Mouse (Mus musculus): Measurements from ENCODE around the gene Ift81. TPM values are rescaled to one million over a fixed set of nuclear protein-coding genes. Genes with fewer than 3 reads are reported as not detected.
"Not testable (repeated sequence)": the region's sequence is repeated elsewhere in the genome, so short reads cannot be mapped to it uniquely, and the experiment has no call there.

Ift81 gene
- 47.4 and 51.5 TPM in 2 replicates for polyA plus RNA-seq (2016; fragmentation: Nextera tagmentation; extraction: Ambion mirVana)

DNA sequence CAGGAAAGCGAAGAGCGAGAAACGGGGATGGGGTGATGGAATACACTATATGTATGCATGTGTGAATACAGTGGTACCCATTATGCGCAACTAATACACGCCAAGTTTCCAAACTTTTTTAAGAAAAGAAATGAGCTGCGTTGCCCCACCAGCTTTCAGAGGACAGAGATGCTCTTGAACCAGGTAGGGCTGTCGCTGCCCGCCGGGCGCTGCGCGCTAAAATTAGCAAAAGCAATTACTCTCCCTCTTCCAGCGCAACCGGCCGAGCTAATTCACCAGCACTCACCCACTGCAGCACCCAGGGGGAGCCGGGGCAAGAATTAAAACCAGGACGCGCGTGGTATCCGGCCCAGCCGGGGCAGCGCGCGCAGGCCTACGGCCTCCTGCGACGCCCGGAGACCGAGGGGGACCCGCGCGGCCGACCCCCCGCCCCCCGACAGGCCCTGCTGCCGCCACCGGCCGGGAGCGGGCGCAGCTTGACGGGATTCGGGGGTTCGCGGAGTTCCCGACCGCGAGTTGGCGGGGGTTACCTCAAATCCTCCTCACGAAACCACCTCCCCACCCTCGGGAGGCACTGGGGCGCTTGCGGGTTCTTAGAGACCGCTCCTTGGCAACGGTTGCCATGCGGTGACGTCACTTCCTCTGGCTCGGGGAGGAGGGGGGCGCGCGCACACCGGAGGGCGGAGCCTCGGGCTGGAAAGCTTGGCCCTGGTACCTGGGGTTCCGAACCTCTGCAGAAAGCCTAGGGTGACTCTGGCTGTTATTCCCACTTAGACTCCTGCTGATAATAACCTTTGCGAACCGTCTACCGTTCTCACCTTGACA lies at the start of gene Ift81:
TSS of gene Ift81 (minus strand) at position 611 of the 825 bp plus-strand sequence.
- H3K9me3 ChIP-seq = no peaks in the 10 kb centered on the region
- WGBS = 2% methylated on average over 67 of the region's 67 CpGs
- peak within 1 kb of the TSS; percentile 86 for H3K9ac ChIP-seq
- H3K4me3 ChIP-seq = peak within 1 kb of the TSS; percentile 89
- 0 out of 2 replicates have a peak, but pooled peaks cover 7% of the 10 kb centered on the region for H3K4me1 ChIP-seq
- peak within 1 kb of the TSS; percentile 73 for H3K4me2 ChIP-seq (replicated peaks)
- peak within 1 kb of the TSS; percentile 66 for H3K27ac ChIP-seq
- H3K27me3 ChIP-seq (replicated peaks) = no peaks in the 10 kb centered on the region
- ATAC-seq (ENCODE audit: low FRiP score, low read depth) = peak; percentile 95
- peaks cover 7% of the 10 kb centered on the region; the same call in 1 of the 2 replicates for H3K36me3 ChIP-seq

DNA sequence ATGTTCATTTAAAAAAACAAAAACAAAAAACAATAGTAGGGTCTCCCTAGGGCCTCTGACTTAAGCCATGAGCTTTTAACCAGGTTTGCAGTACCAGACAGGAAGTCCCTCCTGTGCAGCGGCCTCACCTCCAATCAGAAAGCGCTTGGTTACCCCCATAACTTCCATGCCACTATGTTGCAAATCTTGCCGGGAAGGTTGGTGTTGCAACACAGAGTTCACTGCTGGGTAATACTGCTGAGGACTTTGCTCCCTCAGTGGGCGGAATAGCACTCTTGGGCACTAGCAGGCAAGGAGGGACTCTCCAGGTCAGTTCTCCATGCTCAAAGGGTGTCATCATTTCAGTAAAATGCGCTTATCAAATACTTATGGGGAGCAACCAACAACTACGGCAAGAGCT lies 48.2 kb upstream of the Ift81 start:
- Histone ChIP-seq H3K4me1 (no peaks in the 10 kb centered on the region), H3K27ac (no peak overlapping the region), H3K4me3 (no peak overlapping the region), H3K9ac (no peak overlapping the region), H3K36me3 (no peaks in the 10 kb centered on the region), H3K9me3 (no peaks in the 10 kb centered on the region), H3K4me2 (replicated peaks) (no peak overlapping the region), H3K27me3 (replicated peaks) (no peaks in the 10 kb centered on the region)
- ATAC-seq (ENCODE audit: low FRiP score, low read depth) = no peak
- whole genome bisulfite sequencing = 97% methylated on average over 6 of the region's 6 CpGs

DNA sequence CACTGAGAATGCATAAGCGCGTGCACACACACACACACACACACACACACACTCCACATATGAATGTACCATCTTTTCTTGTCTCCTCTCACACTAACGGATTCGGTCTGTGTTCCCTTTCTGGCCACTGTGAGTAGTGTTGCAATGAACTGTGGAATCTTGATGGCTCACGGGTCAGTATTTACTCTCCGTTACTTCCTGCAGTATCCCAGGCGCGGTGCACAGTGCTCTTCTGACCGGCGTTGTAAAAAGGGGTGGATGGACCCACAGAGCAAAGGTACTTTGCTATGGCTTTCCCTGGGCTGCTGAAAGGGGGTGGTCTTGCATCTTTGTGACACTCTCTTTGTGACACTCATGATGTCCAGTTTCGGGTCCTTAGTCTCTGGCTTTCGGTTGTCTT lies 42.5 kb upstream of the Ift81 start:
- Histone ChIP-seq H3K4me3 (no peak overlapping the region), H3K4me2 (replicated peaks) (no peak overlapping the region), H3K9me3 (no peaks in the 10 kb centered on the region), H3K36me3 (no peaks in the 10 kb centered on the region), H3K27ac (no peak overlapping the region), H3K27me3 (replicated peaks) (no peaks in the 10 kb centered on the region), H3K9ac (no peak overlapping the region), H3K4me1 (peaks cover 22% of the 10 kb centered on the region)
- no peak for ATAC-seq (ENCODE audit: low FRiP score, low read depth)
- 80% methylated on average over 12 of the region's 12 CpGs for WGBS

DNA sequence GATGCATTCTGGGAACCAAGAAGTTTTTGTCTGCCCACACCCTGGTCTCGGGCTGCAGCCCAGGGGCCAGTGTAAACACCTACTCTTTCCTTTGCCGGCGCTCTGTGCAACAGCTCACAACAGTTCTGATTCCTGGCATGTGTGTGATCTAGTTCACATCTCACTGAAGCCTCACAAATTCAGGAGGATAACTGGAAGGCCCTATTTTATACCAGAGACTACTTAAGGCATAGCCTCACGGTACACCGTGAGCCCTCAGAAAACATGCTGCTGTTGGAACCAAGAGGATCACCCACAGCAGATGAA lies 39.9 kb upstream of the Ift81 start:
- Histone ChIP-seq H3K4me2 (replicated peaks) (peak overlapping the region; percentile 30), H3K9ac (no peak overlapping the region), H3K4me1 (peaks cover 22% of the 10 kb centered on the region), H3K9me3 (no peaks in the 10 kb centered on the region), H3K4me3 (no peak overlapping the region), H3K36me3 (no peaks in the 10 kb centered on the region), H3K27me3 (replicated peaks) (no peaks in the 10 kb centered on the region), H3K27ac (no peak overlapping the region)
- ATAC-seq (ENCODE audit: low FRiP score, low read depth) = no peak
- WGBS = 47% methylated on average over 5 of the region's 5 CpGs

DNA sequence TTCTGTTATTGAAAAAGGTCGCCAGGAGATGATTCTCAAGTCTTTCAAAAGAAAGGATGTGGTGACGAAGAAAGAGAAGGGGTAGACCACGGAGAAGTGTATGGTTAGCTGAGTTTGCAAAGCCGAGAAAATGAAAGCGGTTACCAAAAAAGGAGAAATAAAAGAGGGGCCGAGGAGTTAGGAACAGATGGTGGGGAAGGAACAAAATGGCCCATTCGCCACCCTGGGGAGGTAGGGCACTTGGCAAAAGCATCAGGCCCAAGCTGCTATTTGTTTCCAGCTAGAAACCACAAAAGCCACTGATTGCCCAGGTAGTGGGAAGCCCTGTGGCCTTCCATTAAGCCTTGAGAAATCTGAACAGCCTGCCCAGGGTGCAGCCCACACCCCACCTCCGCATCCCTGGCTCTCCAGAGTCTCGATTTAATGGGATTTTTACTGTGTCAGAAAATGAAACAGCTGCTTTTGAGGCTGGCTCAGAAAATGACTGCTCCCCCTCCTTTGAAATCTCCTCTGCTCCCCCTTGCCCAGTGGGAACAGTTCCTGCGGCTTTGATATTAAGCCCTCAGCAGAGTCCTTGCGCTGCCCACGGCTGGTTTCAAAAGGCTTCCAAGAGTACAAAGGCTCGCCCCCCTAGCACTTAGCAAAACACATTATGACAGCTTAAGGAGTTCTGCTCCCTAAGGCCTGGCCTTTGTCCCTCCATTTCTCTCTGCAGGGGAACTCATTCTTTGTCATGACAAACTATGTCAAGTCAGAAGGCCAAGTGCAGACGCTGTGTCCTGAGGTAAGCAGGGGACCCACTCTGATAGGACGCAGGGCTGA lies 39.3 kb upstream of the Ift81 start:
- WGBS = 17% methylated on average over 15 of the region's 15 CpGs
- Histone ChIP-seq H3K27me3 (replicated peaks) (no peaks in the 10 kb centered on the region), H3K4me1 (peaks cover 22% of the 10 kb centered on the region), H3K27ac (peak overlapping the region; percentile 33), H3K9me3 (no peaks in the 10 kb centered on the region), H3K9ac (0 out of 2 replicates have a peak overlapping the region, but pooled peaks have one; percentile 18), H3K4me3 (no peak overlapping the region), H3K4me2 (replicated peaks) (peak overlapping the region; percentile 30), H3K36me3 (no peaks in the 10 kb centered on the region)
- ATAC-seq (ENCODE audit: low FRiP score, low read depth) = peak; percentile 41; the same call in 1 of the 2 replicates

DNA sequence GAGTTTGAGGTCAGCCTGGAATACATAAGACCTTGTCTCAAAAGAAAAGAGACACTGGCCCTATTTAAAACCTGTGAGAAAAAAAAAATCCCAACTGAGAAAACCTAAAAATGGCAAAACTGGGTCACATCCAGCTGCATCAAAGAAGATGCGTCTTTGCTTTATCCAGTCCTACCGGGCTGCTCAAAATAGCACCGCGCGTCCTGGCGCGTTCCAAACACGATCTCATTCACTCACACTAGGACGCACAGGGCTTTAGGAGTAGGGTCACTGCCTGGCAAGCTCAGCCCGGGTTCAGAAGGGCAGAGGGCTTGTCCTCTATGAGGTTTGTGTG lies 38.8 kb upstream of the Ift81 start:
- Histone ChIP-seq H3K9ac (no peak overlapping the region), H3K9me3 (no peaks in the 10 kb centered on the region), H3K4me3 (no peak overlapping the region), H3K27me3 (replicated peaks) (no peaks in the 10 kb centered on the region), H3K4me1 (peaks cover 22% of the 10 kb centered on the region), H3K27ac (peak overlapping the region; percentile 33; the same call in 1 of the 2 replicates), H3K4me2 (replicated peaks) (0 out of 2 replicates have a peak overlapping the region, but pooled peaks have one; percentile 14), H3K36me3 (no peaks in the 10 kb centered on the region)
- ATAC-seq (ENCODE audit: low FRiP score, low read depth) = no peak
- WGBS = 37% methylated on average over 10 of the region's 10 CpGs

DNA sequence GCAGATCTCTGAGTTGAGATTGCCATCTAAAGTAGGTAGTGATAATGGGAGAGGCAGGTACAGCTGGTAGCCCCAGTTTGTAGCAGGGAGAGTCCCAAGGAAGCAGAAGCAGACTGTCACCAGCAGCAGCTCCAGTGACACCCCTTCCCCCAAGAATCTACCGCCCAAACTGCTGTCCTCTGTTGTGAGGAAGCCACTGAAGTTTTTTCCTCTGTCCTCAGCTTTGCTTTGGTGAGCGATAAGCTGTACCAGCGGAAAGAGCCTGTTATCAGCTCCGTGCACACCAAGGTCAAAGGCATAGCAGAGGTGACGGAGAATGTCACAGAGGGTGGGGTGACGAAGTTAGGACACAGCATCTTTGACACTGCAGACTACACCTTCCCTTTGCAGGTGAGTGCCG lies 38.2 kb upstream of the Ift81 start:
- Histone ChIP-seq H3K27ac (no peak overlapping the region), H3K36me3 (no peaks in the 10 kb centered on the region), H3K9me3 (no peaks in the 10 kb centered on the region), H3K4me1 (peaks cover 22% of the 10 kb centered on the region), H3K27me3 (replicated peaks) (no peaks in the 10 kb centered on the region), H3K4me3 (no peak overlapping the region), H3K4me2 (replicated peaks) (no peak overlapping the region), H3K9ac (no peak overlapping the region)
- 81% methylated on average over 7 of the region's 7 CpGs for WGBS
- ATAC-seq (ENCODE audit: low FRiP score, low read depth) = no peak

DNA sequence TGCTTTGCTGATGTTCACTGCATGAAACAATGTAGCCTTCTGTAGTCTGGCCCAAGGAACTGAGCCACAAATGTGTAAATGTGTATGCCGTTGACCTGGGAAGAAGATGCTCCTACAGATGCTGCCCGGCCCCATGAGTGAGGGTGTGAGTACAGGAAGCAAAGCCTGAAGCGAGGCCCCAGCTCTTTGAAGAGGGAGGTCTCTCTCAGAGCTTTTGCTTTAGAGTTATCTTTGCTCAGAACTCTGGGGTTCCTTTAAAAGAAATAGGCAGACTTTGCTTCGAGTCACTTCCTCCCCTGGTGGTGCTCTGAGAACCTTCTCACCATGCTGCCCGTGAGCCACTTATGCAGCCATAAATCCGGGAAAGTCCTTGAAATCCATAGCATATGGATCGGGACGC lies 35.8 kb upstream of the Ift81 start:
- Histone ChIP-seq H3K36me3 (no peaks in the 10 kb centered on the region), H3K27me3 (replicated peaks) (no peaks in the 10 kb centered on the region), H3K4me1 (peaks cover 24% of the 10 kb centered on the region), H3K4me3 (no peak overlapping the region), H3K4me2 (replicated peaks) (no peak overlapping the region), H3K9me3 (no peaks in the 10 kb centered on the region), H3K9ac (no peak overlapping the region), H3K27ac (no peak overlapping the region)
- 88% methylated on average over 8 of the region's 8 CpGs for WGBS
- no peak for ATAC-seq (ENCODE audit: low FRiP score, low read depth)

DNA sequence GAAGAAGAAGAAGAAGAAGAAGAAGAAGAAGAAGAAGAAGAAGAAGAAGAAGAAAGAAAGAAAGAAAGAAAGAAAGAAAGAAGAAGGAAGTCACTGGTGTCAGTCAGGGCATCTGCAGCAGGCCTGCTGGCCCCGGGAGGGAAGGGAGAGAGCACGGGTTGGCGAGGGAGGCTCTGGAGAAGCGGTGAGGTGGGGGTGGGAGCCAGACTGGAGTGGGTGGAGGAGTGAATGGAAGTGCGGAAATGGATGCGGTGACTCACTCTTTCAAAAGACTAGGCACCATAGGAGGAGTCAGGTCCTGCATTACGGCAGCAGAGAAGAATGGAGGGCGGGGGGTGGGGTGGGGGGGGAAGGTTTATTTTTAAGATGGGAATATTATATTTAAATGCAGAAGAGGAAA lies 34.9 kb upstream of the Ift81 start:
- WGBS = 82% methylated on average over 8 of the region's 8 CpGs
- Histone ChIP-seq H3K9me3 (no peaks in the 10 kb centered on the region), H3K27ac (no peak overlapping the region), H3K4me1 (peaks cover 20% of the 10 kb centered on the region), H3K27me3 (replicated peaks) (no peaks in the 10 kb centered on the region), H3K36me3 (no peaks in the 10 kb centered on the region), H3K4me3 (no peak overlapping the region), H3K9ac (no peak overlapping the region), H3K4me2 (replicated peaks) (no peak overlapping the region)
- no peak for ATAC-seq (ENCODE audit: low FRiP score, low read depth)

DNA sequence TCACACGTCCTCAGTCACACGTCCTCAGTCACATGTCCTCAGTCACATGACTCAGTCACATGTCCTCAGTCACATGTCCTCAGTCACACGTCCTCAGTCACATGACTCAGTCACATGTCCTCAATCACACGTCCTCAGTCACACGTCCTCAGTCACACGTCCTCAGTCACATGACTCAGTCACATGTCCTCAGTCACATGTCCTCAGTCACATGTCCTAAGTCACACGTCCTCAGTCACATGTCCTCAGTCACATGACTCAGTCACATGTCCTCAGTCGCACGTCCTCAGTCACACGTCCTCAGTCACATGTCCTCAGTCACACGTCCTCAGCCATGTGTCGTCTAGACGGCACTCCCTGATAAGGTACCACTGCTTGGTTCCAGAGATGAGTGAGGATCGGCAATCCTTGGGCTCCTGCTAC lies 33.6 kb upstream of the Ift81 start:
- not testable (repeated sequence) for ATAC-seq (ENCODE audit: low FRiP score, low read depth); H3K27ac ChIP-seq; H3K4me3 ChIP-seq; H3K9me3 ChIP-seq; H3K9ac ChIP-seq; H3K36me3 ChIP-seq; H3K27me3 ChIP-seq (replicated peaks); H3K4me2 ChIP-seq (replicated peaks)
- 94% methylated on average over 14 of the region's 14 CpGs for WGBS
- peaks cover 17% of the 10 kb centered on the region; the same call in 1 of the 2 replicates for H3K4me1 ChIP-seq

DNA sequence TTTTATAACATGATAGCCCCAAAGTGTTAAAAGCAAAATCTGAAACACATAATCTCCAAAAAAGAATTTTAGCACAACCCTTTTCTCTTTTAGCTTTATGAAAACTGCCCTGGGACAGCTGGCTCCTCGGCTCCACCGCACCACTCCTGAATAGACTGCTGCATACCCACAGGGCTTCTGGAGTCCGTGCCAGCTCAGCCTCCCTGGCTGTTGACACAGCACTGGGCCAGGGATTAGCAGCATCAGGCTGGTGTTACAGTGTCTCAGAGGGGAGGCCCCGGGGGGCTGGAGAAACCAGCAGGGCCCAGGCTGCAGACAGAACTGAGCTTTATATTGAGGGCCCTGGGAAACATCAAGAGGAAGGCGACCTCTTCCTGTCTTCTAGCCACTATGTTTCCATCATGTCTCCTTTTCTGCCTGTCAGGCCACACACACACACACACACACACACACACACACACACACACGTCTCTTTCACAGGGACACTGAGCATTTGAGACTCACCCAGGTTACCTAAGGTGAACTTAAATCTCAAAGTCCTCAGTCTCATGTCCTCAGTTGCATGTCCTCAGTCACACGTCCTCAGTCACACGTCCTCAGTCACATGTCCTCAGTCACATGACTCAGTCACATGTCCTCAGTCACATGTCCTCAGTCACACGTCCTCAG lies 33.1 kb upstream of the Ift81 start:
- Histone ChIP-seq H3K4me3 (no peak overlapping the region), H3K9me3 (no peaks in the 10 kb centered on the region), H3K27ac (no peak overlapping the region), H3K27me3 (replicated peaks) (no peaks in the 10 kb centered on the region), H3K4me1 (peaks cover 13% of the 10 kb centered on the region; the same call in 1 of the 2 replicates), H3K4me2 (replicated peaks) (no peak overlapping the region), H3K36me3 (no peaks in the 10 kb centered on the region), H3K9ac (no peak overlapping the region)
- 72% methylated on average over 9 of the region's 9 CpGs for WGBS
- no peak for ATAC-seq (ENCODE audit: low FRiP score, low read depth)

DNA sequence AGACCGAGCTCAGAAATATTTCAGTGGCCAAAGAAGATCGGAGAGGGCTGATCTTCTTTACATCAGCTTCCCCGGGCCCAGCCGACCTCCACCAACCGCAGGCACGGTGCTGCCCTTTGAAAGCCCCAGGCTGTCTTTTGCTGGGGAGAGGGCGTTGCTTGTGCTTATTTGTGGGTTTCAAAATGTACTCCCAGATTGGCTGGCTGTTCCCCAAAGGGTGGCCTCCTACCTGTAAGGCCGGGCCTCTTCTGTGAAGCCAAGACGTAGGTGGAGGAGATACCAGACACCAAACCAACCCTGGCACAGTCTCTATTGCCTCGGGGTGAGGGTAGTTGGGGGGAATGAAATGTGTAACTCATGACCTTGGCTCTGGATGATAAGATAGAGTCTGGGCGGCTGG lies 31.7 kb upstream of the Ift81 start:
- no peak for ATAC-seq (ENCODE audit: low FRiP score, low read depth)
- no peaks in the 10 kb centered on the region for H3K27me3 ChIP-seq (replicated peaks)
- WGBS = 90% methylated on average over 11 of the region's 11 CpGs
- H3K9me3 ChIP-seq = no peaks in the 10 kb centered on the region
- no peak overlapping the region for H3K9ac ChIP-seq
- H3K4me2 ChIP-seq (replicated peaks) = no peak overlapping the region
- H3K27ac ChIP-seq = no peak overlapping the region
- H3K4me3 ChIP-seq = no peak overlapping the region
- H3K4me1 ChIP-seq = peaks cover 10% of the 10 kb centered on the region; the same call in 1 of the 2 replicates
- no peaks in the 10 kb centered on the region for H3K36me3 ChIP-seq
